Mouse (Mus musculus): ENCODE data around the gene Tmc3. TPM values are rescaled to one million over a fixed set of nuclear protein-coding genes. Genes with fewer than 3 reads are reported as not detected.

The Tmc3 gene
- polyA plus RNA-seq, 2 experiments: 0.17 to 0.18 TPM

DNA sequence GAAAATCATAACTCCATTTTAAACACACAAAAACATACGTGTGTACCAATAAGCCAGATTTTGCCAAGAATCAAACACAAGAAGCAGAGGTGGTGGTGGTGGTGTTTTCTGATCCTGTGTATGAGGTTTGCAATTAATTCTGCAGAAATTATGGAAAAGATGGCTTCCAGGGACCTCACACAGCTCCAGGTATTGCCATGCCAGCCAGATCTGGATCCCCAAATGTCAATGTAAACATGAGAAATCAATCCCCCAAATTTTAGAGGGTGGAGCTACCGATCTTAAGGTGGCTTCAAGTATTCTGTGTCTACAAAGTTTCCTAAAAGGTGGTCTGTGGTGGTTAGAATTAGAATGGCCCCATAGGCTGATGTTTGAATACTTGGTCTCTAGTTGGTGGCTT lies 15.3 kb upstream of the Tmc3 start:
- TF ChIP-seq CTCF (IDR thresholded peaks at IDR 0.05; ENCODE audit: low read depth) (no peak), EP300 (IDR thresholded peaks at IDR 0.05; ENCODE audit: low read depth) (no peak)
- H3K9me3 ChIP-seq (ENCODE audit: control insufficient read depth, low read length): no peaks in the 10 kb centered on the region
- H3K36me3 ChIP-seq (replicated peaks; ENCODE audit: control insufficient read depth, insufficient read depth, low read depth): no peaks in the 10 kb centered on the region
- H3K27me3 ChIP-seq (ENCODE audit: control insufficient read depth, insufficient read depth, low read length): no peaks in the 10 kb centered on the region
- no peak for DNase-seq (ENCODE audit: low read depth in 3 of 3, low spot score in 3 of 3)
- no peaks in the 10 kb centered on the region; a peak in 2 of 4 replicates for H3K4me1 ChIP-seq (replicated peaks; ENCODE audit: control insufficient read depth in 2 of 2, insufficient read depth in 2 of 2, low read length in 1 of 2)
- 54% methylated on average over 2 of the region's 2 CpGs for WGBS (ENCODE audit: insufficient replicate concordance)
- H3K4me2 ChIP-seq (ENCODE audit: low read depth): no peak overlapping the region
- ATAC-seq (ENCODE audit: insufficient read depth): no peak
- no peak overlapping the region for H3K9ac ChIP-seq (replicated peaks)
- H3K4me3 ChIP-seq (ENCODE audit: insufficient read depth in 1 of 2, low read depth in 2 of 2, low read length in 2 of 2): no peak overlapping the region
- no peak overlapping the region for H3K27ac ChIP-seq

DNA sequence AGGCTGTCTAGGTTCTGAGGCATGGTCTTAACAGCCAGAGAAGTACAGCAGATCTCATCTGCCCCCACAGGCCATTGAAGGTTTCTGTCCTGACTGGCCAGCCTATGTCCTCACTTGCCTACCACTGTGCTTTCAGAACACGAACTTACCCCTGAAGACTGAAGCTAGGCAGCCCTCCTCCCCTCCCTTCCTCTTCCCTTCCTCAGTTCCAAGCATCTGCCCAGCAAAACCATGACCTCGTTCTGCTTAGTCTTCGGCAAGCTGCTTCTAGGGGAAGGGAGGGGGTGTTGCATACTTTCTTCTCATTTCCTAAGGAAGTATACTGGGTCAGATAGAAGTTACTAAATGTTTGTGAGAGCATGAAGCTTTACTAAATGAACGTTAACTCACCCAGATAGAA lies 13.7 kb upstream of the Tmc3 start:
- DNase-seq (ENCODE audit: low read depth in 3 of 3, low spot score in 3 of 3): no peak
- 19% methylated on average over 4 of the region's 4 CpGs for WGBS (ENCODE audit: insufficient replicate concordance)
- no peak for ATAC-seq (ENCODE audit: insufficient read depth)
- Histone ChIP-seq H3K27ac (no peak overlapping the region), H3K27me3 (ENCODE audit: control insufficient read depth, insufficient read depth, low read length) (no peaks in the 10 kb centered on the region), H3K4me3 (ENCODE audit: insufficient read depth in 1 of 2, low read depth in 2 of 2, low read length in 2 of 2) (no peak overlapping the region), H3K4me1 (replicated peaks; ENCODE audit: control insufficient read depth in 2 of 2, insufficient read depth in 2 of 2, low read length in 1 of 2) (no peaks in the 10 kb centered on the region), H3K4me2 (ENCODE audit: low read depth) (no peak overlapping the region), H3K36me3 (replicated peaks; ENCODE audit: control insufficient read depth, insufficient read depth, low read depth) (no peaks in the 10 kb centered on the region), H3K9me3 (ENCODE audit: control insufficient read depth, low read length) (no peaks in the 10 kb centered on the region), H3K9ac (replicated peaks) (no peak overlapping the region)
- TF ChIP-seq EP300 (IDR thresholded peaks at IDR 0.05; ENCODE audit: low read depth) (no peak), CTCF (IDR thresholded peaks at IDR 0.05; ENCODE audit: low read depth) (no peak)

DNA sequence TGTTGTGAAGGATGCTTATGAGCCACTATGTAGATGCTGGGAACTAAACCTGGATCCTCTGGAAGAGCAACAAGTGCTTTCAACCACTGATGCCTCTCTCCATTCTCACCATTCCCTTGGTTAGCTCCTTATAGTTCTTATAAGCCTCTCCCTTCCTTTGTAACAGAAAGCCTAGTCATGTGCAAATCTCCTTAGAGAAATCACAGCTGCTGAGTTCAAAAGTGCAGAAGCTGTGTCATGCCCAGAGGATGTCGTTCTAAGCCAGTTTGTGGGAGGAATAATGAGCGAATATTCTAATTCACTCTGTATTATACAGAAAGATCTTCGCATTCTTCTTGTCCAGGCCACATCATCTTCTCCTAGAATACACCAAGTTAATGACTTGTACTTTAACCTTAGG lies 12.8 kb upstream of the Tmc3 start:
- H3K36me3 ChIP-seq (replicated peaks; ENCODE audit: control insufficient read depth, insufficient read depth, low read depth): no peaks in the 10 kb centered on the region
- no peaks in the 10 kb centered on the region for H3K27me3 ChIP-seq (ENCODE audit: control insufficient read depth, insufficient read depth, low read length)
- DNase-seq (ENCODE audit: low read depth in 3 of 3, low spot score in 3 of 3) (no peak), ATAC-seq (ENCODE audit: insufficient read depth) (no peak)
- H3K9me3 ChIP-seq (ENCODE audit: control insufficient read depth, low read length): no peaks in the 10 kb centered on the region
- no peak overlapping the region for H3K9ac ChIP-seq (replicated peaks)
- H3K27ac ChIP-seq: no peak overlapping the region
- H3K4me3 ChIP-seq (ENCODE audit: insufficient read depth in 1 of 2, low read depth in 2 of 2, low read length in 2 of 2): no peak overlapping the region
- TF ChIP-seq CTCF (IDR thresholded peaks at IDR 0.05; ENCODE audit: low read depth): no peak
- TF ChIP-seq EP300 (IDR thresholded peaks at IDR 0.05; ENCODE audit: low read depth): no peak
- no peak overlapping the region for H3K4me2 ChIP-seq (ENCODE audit: low read depth)
- no peaks in the 10 kb centered on the region for H3K4me1 ChIP-seq (replicated peaks; ENCODE audit: control insufficient read depth in 2 of 2, insufficient read depth in 2 of 2, low read length in 1 of 2)
- 49% methylated on average over 3 of the region's 3 CpGs for WGBS (ENCODE audit: insufficient replicate concordance)

GRCm38 (mm10) chr7:83572451-83572850 lies 12.3 kb upstream of the Tmc3 start:
- Histone ChIP-seq H3K4me1 (replicated peaks; ENCODE audit: control insufficient read depth in 2 of 2, insufficient read depth in 2 of 2, low read length in 1 of 2) (no peaks in the 10 kb centered on the region), H3K9ac (replicated peaks) (no peak overlapping the region), H3K4me3 (ENCODE audit: insufficient read depth in 1 of 2, low read depth in 2 of 2, low read length in 2 of 2) (no peak overlapping the region), H3K4me2 (ENCODE audit: low read depth) (no peak overlapping the region), H3K36me3 (replicated peaks; ENCODE audit: control insufficient read depth, insufficient read depth, low read depth) (no peaks in the 10 kb centered on the region), H3K27me3 (ENCODE audit: control insufficient read depth, insufficient read depth, low read length) (no peaks in the 10 kb centered on the region), H3K27ac (no peak overlapping the region), H3K9me3 (ENCODE audit: control insufficient read depth, low read length) (no peaks in the 10 kb centered on the region)
- ATAC-seq (ENCODE audit: insufficient read depth) (no peak), DNase-seq (ENCODE audit: low read depth in 3 of 3, low spot score in 3 of 3) (no peak)
- no peak for TF ChIP-seq CTCF (IDR thresholded peaks at IDR 0.05; ENCODE audit: low read depth)
- TF ChIP-seq EP300 (IDR thresholded peaks at IDR 0.05; ENCODE audit: low read depth): no peak
- 49% methylated on average over 2 of the region's 2 CpGs for WGBS (ENCODE audit: insufficient replicate concordance)

GRCm38 (mm10) chr7:83580946-83581345 lies 3.8 kb upstream of the Tmc3 start:
- ATAC-seq (ENCODE audit: insufficient read depth) (no peak), DNase-seq (ENCODE audit: low read depth in 3 of 3, low spot score in 3 of 3) (peak in 1 of 3 experiments; percentile 9)
- H3K9ac ChIP-seq (replicated peaks): no peak overlapping the region
- H3K9me3 ChIP-seq (ENCODE audit: control insufficient read depth, low read length): no peaks in the 10 kb centered on the region
- peaks cover 0 to 7% of the 10 kb centered on the region in 2 experiments; a peak in 1 of 4 replicates for H3K4me1 ChIP-seq (replicated peaks; ENCODE audit: control insufficient read depth in 2 of 2, insufficient read depth in 2 of 2, low read length in 1 of 2)
- no peak overlapping the region for H3K4me2 ChIP-seq (ENCODE audit: low read depth)
- no peaks in the 10 kb centered on the region for H3K36me3 ChIP-seq (replicated peaks; ENCODE audit: control insufficient read depth, insufficient read depth, low read depth)
- WGBS (ENCODE audit: insufficient replicate concordance): 65% methylated on average over 4 of the region's 4 CpGs
- H3K4me3 ChIP-seq (ENCODE audit: insufficient read depth in 1 of 2, low read depth in 2 of 2, low read length in 2 of 2): no peak overlapping the region
- no peak overlapping the region for H3K27ac ChIP-seq
- TF ChIP-seq EP300 (IDR thresholded peaks at IDR 0.05; ENCODE audit: low read depth) (no peak), CTCF (IDR thresholded peaks at IDR 0.05; ENCODE audit: low read depth) (no peak)
- no peaks in the 10 kb centered on the region for H3K27me3 ChIP-seq (ENCODE audit: control insufficient read depth, insufficient read depth, low read length)

All from liver, embryonic 14.5 days (tissue).